Mouse (Mus musculus) erythroblast, embryonic 14.5 days (primary cell): ENCODE data around the gene Prtn3. TPM values are rescaled to one million over a fixed set of nuclear protein-coding genes. Genes with fewer than 3 reads are reported as not detected.
"Not testable (repeated sequence)": the region's sequence is repeated elsewhere in the genome, so short reads cannot be mapped to it uniquely, and the experiment has no call there.

Source experiments
- H3K27me3 ChIP-seq: 2 replicates; pipeline ENCODE4 v1.6.1; 2012; ENCODE audit warnings: inconsistent platforms; ENCODE audit not compliant: control insufficient read depth
- H3K36me3 ChIP-seq: 2 replicates; pipeline ENCODE4 v1.6.1; 2012; ENCODE audit warnings: mild to moderate bottlenecking, inconsistent platforms; ENCODE audit not compliant: control insufficient read depth
- H3K4me1 ChIP-seq: 2 replicates; pipeline ENCODE4 v1.6.1; 2012; ENCODE audit warnings: inconsistent platforms; ENCODE audit not compliant: control insufficient read depth
- H3K4me3 ChIP-seq: replicated peaks from 2 replicates; pipeline ENCODE3; 2012; ENCODE audit warnings: moderate library complexity, mild to moderate bottlenecking, inconsistent platforms
- H3K9me3 ChIP-seq: 2 replicates; pipeline ENCODE4 v1.6.1; 2012; ENCODE audit warnings: low read length, inconsistent platforms, mixed read lengths; ENCODE audit not compliant: control insufficient read depth
- GATA1 ChIP-seq: IDR thresholded peaks from 2 replicates; pipeline ENCODE4 v1.6.1; 2012; ENCODE audit warnings: low read length, inconsistent platforms, mixed read lengths
- TAL1 ChIP-seq: IDR thresholded peaks from 3 replicates; pipeline ENCODE4 v1.6.1; 2012; ENCODE audit warnings: low read length, inconsistent platforms, mixed read lengths
- polyA plus RNA-seq: library from polyadenylated mRNA; stranded (reverse); fragments of >175 nt; gene quantifications from 2 replicates; pipeline ENCODE4 v1.2.3, GENCODE M21; 2012

The Prtn3 gene
- polyA plus RNA-seq, 1 experiment = 3.5 TPM

DNA sequence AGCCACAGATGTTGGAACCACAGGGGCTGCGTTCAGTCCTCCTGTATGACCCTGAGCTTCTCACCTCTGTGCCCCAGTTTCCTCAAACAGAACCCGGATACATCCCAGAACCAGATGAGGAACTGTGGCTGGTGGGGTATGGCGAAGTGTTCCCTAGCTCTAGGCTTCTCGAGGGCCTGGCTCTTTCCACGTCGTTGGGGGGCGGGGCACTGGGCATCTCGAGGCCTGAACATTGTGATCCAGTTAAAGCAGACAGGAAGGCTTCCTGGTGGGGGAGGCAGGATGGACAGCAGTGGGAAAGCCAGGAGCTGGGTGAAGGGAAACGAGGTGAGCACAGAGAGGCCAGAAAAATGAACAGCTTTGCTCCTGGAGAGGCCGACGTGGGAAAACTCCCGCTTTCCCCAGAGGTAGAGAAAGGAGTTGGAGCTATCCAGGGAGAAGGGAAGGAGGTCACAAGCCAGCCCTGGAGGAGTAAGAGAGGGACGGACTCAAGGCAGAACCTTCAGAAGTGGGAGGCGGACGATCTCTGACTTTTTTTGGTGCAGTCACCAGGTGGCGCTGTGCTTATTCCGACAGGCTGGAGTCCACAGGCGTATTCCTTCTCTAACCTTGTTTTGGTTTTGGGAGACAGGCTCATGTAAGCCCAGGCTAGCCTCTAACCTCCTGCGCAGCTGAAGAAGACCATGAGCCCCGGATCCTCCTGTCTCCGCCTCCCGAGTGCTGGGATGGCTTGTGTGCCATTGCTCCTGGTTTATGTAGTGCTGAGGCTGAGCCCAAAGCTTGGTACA lies 9.2 kb downstream of the Prtn3 start:
- no peaks in the 10 kb centered on the region for H3K36me3 ChIP-seq
- peaks cover 42% of the 10 kb centered on the region for H3K27me3 ChIP-seq
- H3K4me3 ChIP-seq = no peak overlapping the region
- no peak for TF ChIP-seq TAL1
- no peak for TF ChIP-seq GATA1
- no peaks in the 10 kb centered on the region for H3K9me3 ChIP-seq
- H3K4me1 ChIP-seq = peaks cover 28% of the 10 kb centered on the region

DNA sequence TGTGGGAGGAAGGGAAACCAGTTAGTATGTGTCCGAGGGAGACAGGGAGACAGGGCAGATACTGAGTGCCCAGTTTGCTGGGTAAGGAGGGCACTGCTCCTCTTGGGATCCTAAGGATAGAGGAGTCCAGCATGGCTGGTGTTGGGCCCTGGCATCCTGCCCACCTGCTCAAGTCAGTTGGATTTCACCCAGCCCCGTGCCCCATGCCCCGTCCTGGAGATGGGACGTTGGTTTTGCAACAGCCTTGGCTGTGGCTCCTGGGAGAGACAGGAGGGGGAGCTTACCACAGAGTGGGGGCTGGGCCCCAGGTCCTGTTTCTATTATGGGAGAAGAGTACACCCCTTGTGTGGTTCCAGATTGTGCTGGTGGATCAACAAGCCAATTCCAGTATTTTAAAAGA lies 10.2 kb downstream of the Prtn3 start:
- TF ChIP-seq GATA1 (no peak), TAL1 (no peak)
- Histone ChIP-seq H3K36me3 (no peaks in the 10 kb centered on the region), H3K9me3 (no peaks in the 10 kb centered on the region), H3K27me3 (peaks cover 36% of the 10 kb centered on the region), H3K4me3 (no peak overlapping the region), H3K4me1 (peaks cover 28% of the 10 kb centered on the region)

GRCm38 (mm10) chr10:79884938-79885337 lies 10.7 kb downstream of the Prtn3 start:
- Histone ChIP-seq H3K4me1 (peaks cover 26% of the 10 kb centered on the region), H3K27me3 (peaks cover 33% of the 10 kb centered on the region)
- H3K4me3 ChIP-seq, H3K9me3 ChIP-seq, H3K36me3 ChIP-seq: not testable (repeated sequence)

- H3K36me3 ChIP-seq = no peaks in the 10 kb centered on the region
- H3K4me1 ChIP-seq = peaks cover 17% of the 10 kb centered on the region
- no peak within 1 kb of the TSS for H3K4me3 ChIP-seq
- TF ChIP-seq GATA1 (no peak), TAL1 (no peak)
- H3K27me3 ChIP-seq = peaks cover 29% of the 10 kb centered on the region
- no peaks in the 10 kb centered on the region for H3K9me3 ChIP-seq
These were observed 11.8 kb downstream of the Prtn3 start, which contains the start of gene Elane for GRCm38 (mm10) chr10:79886054-79886453. Gene Elane (plus strand): TSS chr10:79886247.

DNA sequence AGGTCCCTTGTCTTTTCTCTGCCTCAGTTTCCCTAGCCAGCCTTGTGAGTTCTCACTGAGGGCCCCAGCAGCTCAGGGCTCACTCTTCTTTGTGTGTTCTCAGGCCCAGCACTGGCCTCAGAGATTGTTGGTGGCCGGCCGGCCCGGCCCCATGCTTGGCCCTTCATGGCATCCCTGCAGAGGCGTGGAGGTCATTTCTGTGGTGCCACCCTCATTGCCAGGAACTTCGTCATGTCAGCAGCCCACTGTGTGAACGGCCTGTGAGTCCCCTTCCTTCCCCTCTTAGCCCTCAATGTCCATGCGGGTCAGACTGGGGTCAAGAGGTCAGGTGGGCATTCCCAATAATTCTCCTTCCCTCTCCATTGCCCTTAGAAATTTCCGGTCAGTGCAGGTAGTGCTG lies 12.3 kb downstream of the Prtn3 start:
- no peaks in the 10 kb centered on the region for H3K9me3 ChIP-seq
- no peaks in the 10 kb centered on the region for H3K36me3 ChIP-seq
- H3K4me3 ChIP-seq = no peak overlapping the region
- H3K4me1 ChIP-seq = peaks cover 11% of the 10 kb centered on the region
- H3K27me3 ChIP-seq = peaks cover 27% of the 10 kb centered on the region
- TF ChIP-seq GATA1 (no peak), TAL1 (no peak)

- H3K4me1 ChIP-seq = no peaks in the 10 kb centered on the region
- TF ChIP-seq TAL1 = no peak
- TF ChIP-seq GATA1 = no peak
- no peak overlapping the region for H3K4me3 ChIP-seq
- peaks cover 1% of the 10 kb centered on the region; the same call in 1 of the 2 replicates for H3K36me3 ChIP-seq
- H3K27me3 ChIP-seq = peaks cover 7% of the 10 kb centered on the region
- no peaks in the 10 kb centered on the region for H3K9me3 ChIP-seq
These were observed 15.1 kb downstream of the Prtn3 start for GRCm38 (mm10) chr10:79889386-79889785.

DNA sequence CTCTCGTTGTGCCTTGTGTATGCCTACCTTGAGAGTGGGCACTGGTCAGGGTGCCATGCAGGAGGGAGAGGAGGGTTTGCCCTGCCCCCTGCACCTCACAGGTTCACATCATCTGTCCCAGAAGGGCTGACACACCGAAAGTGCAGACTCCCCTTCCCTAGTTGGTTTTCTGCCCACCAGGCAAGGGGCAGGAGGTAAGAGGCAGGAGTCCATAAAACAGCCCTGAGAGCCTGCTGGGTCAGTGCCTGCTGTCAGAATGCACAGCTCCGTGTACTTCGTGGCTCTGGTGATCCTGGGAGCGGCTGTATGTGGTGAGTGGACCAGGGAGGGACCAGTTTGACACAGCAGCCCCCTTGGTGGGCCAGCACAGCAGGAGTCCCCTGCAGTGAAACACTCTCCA lies 16.4 kb downstream of the Prtn3 start, which contains the start of gene Cfd:
Cfd (plus strand) TSS at position 184 of the 400 bp plus-strand sequence.
- H3K27me3 ChIP-seq = peaks cover 7% of the 10 kb centered on the region
- H3K4me1 ChIP-seq = no peaks in the 10 kb centered on the region
- no peak within 1 kb of the TSS for H3K4me3 ChIP-seq
- no peak for TF ChIP-seq GATA1
- TF ChIP-seq TAL1 = no peak
- peaks cover 10% of the 10 kb centered on the region for H3K36me3 ChIP-seq
- no peaks in the 10 kb centered on the region for H3K9me3 ChIP-seq

GRCm38 (mm10) chr10:79892451-79893118 lies 18.3 kb downstream of the Prtn3 start:
- not testable (repeated sequence) for H3K4me3 ChIP-seq, H3K4me1 ChIP-seq, H3K9me3 ChIP-seq, H3K27me3 ChIP-seq
- peaks cover 29% of the 10 kb centered on the region for H3K36me3 ChIP-seq

DNA sequence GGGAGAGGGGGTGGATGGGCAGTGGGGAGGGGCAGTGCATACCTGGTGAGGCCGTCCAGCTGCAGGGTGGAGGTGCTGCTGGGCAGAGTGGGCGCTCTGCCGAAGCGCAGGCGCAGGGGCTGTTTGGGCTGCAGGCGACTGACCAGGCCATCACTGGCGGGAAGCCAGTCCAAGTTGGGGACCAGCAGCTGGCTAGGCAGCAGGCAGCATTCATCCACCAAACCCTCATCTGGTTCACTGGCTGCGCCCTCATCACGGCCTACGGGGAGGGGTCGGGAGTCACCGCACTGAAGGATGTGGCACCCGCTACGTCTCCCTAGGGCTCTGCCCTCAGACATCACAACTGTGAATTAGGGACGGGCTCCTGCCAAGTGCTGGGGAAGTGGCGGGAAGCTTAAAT lies 22.0 kb downstream of the Prtn3 start:
- Histone ChIP-seq H3K36me3 (peaks cover 56% of the 10 kb centered on the region), H3K9me3 (no peaks in the 10 kb centered on the region), H3K4me1 (peaks cover 6% of the 10 kb centered on the region)

More for the DNA sequence above, 22.0 kb downstream of the Prtn3 start:
- no peak for TF ChIP-seq GATA1
- TF ChIP-seq TAL1 = no peak
- no peak overlapping the region for H3K4me3 ChIP-seq
- no peaks in the 10 kb centered on the region for H3K27me3 ChIP-seq
